Mouse (Mus musculus) intestine, embryonic 15.5 days (tissue): ENCODE results near the gene Scrt2. TPM values are rescaled to one million over a fixed set of nuclear protein-coding genes. Genes with fewer than 3 reads are reported as not detected.
A peak's percentile ranks its signal among the peaks of the same experiment; 100 is the strongest.

Source experiments
- ATAC-seq: fragments of 200-750 bp; cut with Nextera tagmentation; 2 replicates; pipeline ENCODE4 v1.8.0; 2017; ENCODE audit warnings: moderate TSS enrichment, moderate library complexity
- H3K27ac ChIP-seq: fragments of 300-500 bp; sonication (generic); 2 replicates; pipeline ENCODE4 v1.5.1; 2015; ENCODE audit warnings: mild to moderate bottlenecking, inconsistent platforms
- H3K27me3 ChIP-seq: fragments of 300-500 bp; sonication (generic); replicated peaks from 2 replicates; pipeline ENCODE4 v1.6.1; 2015; ENCODE audit warnings: inconsistent platforms
- H3K36me3 ChIP-seq: fragments of 300-500 bp; sonication (generic); 2 replicates; pipeline ENCODE4 v1.6.1; 2015; ENCODE audit warnings: inconsistent platforms
- H3K4me1 ChIP-seq: fragments of 300-500 bp; sonication (generic); replicated peaks from 2 replicates; pipeline ENCODE4 v1.6.1; 2015; ENCODE audit warnings: inconsistent platforms
- H3K4me2 ChIP-seq: fragments of 300-500 bp; sonication (generic); replicated peaks from 2 replicates; pipeline ENCODE4 v1.6.1; 2015; ENCODE audit warnings: mild to moderate bottlenecking, inconsistent platforms
- H3K4me3 ChIP-seq: fragments of 300-500 bp; sonication (generic); replicated peaks from 2 replicates; pipeline ENCODE4 v1.5.1; 2015; ENCODE audit warnings: inconsistent platforms
- H3K9ac ChIP-seq: fragments of 300-500 bp; sonication (generic); 2 replicates; pipeline ENCODE4 v1.6.1; 2015; ENCODE audit warnings: inconsistent platforms
- H3K9me3 ChIP-seq: fragments of 300-500 bp; sonication (generic); 2 replicates; pipeline ENCODE4 v1.6.1; 2016; ENCODE audit warnings: inconsistent platforms
- WGBS: fragments of 180-500 bp; shearing (Covaris S2); methylation state at CpG from one replicate; pipeline ENCODE4 v1.1.7; 2015; 5-methylcytosine and 5-hydroxymethylcytosine counted together
- polyA plus RNA-seq: library from polyadenylated mRNA; unstranded; fragments of >200 nt; fragmentation: Nextera tagmentation; extraction: Ambion mirVana; gene quantifications from 2 replicates; pipeline ENCODE4 v1.2.1, GENCODE M21; 2015

Scrt2 gene
- 0.04 and 0.06 TPM in 2 replicates for polyA plus RNA-seq

DNA sequence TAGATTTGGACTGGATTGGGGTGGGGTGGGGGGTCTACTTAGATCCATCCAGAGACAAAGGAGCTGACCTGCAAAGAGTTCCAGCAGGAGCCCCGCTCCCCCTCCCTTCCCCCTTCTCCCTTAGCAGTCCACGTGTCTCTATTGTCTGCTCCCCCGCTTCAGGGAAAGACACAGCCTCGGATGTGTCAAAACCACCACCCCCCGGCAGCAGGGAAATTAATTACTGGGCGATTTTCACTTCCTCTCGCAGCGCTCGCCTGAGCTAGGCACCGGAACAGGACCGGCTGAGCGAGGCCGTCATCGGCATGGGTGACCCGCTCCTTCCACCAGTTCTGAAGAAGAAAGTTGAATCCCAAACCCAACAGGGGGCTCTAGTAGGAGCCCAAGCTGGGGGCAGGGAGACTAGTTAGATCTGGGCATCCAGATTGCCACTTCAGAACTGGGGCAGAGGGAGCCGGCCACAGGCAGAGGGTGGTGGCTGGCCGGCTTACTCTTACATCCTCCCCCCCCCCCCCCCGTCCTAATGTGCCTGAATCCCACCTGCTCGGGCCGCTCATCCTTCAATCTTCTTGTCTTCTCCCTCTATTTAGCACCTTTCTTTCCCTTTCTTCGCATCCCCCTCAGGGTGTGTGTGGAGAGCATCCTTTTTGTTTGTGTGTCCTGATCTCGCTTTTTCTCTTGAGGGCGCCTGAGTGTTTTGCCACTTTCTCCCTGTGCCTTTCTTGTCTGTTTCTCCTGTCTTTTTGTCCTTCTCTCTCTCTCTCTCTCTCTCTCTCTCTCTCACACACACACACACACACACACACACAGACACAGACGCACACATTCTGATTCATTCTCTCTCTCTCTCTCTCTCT is at the start of gene Scrt2:
TSS of gene Scrt2 (plus strand) at position 845 of the 857 bp plus-strand sequence.
- no peak within 1 kb of the TSS for H3K27ac ChIP-seq
- peaks cover 71% of the 10 kb centered on the region for H3K27me3 ChIP-seq
- H3K36me3 ChIP-seq = no peaks in the 10 kb centered on the region
- ATAC-seq = peak; percentile 14; the same call in 1 of the 2 replicates
- H3K4me3 ChIP-seq = peak within 1 kb of the TSS; percentile 28
- H3K4me1 ChIP-seq = peaks cover 10% of the 10 kb centered on the region
- H3K4me2 ChIP-seq = peak within 1 kb of the TSS; percentile 72
- H3K9ac ChIP-seq = no peak within 1 kb of the TSS
- H3K9me3 ChIP-seq = no peaks in the 10 kb centered on the region
- under 1% methylated on average over 24 of the region's 24 CpGs for WGBS

DNA sequence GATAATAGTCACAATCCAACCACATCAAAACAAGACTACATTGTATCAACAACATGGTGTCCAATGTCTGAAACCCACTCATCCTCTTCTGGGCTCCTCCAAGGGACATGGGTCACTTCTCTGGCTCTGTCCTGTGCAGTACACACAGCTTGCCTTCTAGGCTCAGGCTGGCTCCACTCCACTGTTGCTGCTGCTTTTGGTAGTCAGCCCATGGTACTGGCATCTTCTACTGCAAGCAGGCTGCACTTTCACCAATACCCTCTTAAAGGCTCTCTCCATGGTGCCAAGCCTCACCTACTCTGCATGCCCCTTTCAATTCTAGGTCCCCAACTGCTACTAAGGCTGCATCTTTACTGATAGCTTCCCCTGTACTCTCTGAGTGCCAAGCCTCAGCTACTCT is 41.2 kb upstream of the Scrt2 start:
- ATAC-seq = no peak
- Histone ChIP-seq H3K36me3 (no peaks in the 10 kb centered on the region), H3K4me2 (no peak overlapping the region), H3K27ac (no peak overlapping the region), H3K9ac (no peak overlapping the region), H3K4me3 (no peak overlapping the region), H3K9me3 (peaks cover 3% of the 10 kb centered on the region), H3K27me3 (peaks cover 22% of the 10 kb centered on the region), H3K4me1 (no peaks in the 10 kb centered on the region)

DNA sequence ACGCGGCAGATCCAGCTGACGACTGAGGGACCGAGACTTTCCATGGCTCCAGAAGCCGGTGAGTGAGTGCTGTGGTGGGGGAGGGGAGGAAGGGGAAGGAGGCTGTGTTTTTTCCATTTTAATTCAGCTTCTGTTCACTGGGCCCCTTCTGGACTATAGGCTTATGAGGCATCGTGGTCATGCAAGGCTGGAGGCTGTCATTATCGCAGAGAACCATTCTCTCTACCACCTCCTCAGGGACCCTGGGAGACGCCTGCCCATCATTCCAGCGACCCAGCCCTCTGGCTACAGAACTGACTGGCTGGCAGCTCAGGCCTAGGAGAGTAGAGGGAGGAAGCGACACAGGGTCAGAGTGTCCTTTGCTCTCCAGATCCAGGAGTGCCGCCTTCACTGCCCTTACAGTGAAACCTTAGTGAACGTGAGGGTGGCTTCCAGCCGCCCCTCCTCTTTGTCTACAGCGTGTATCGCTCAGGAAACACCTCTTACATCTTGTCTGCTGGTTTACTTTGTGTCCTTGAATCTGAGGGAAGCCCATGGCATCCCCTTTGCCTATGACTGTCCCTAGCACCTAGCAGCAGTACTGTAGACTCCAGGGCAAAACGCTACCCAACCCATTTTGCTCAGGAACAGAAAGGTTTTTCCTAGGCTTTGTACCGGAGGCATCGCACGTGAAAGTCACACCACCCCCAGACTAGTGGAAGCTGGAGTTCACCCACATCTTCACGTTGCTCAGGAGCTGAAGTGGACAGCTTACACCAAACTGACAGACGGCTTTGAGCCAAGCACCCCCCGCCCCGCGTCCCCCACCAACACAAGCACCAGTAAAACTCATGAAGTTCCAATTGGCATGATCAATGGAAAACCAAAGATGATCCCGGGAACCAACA is 34.0 kb upstream of the Scrt2 start:
- ATAC-seq = no peak
- Histone ChIP-seq H3K36me3 (no peaks in the 10 kb centered on the region), H3K9ac (no peak overlapping the region), H3K4me3 (no peak overlapping the region), H3K4me2 (peak overlapping the region; percentile 98), H3K4me1 (peaks cover 13% of the 10 kb centered on the region), H3K9me3 (no peaks in the 10 kb centered on the region), H3K27me3 (peaks cover 52% of the 10 kb centered on the region), H3K27ac (no peak overlapping the region)
- 3% methylated on average over 25 of the region's 25 CpGs for whole genome bisulfite sequencing

DNA sequence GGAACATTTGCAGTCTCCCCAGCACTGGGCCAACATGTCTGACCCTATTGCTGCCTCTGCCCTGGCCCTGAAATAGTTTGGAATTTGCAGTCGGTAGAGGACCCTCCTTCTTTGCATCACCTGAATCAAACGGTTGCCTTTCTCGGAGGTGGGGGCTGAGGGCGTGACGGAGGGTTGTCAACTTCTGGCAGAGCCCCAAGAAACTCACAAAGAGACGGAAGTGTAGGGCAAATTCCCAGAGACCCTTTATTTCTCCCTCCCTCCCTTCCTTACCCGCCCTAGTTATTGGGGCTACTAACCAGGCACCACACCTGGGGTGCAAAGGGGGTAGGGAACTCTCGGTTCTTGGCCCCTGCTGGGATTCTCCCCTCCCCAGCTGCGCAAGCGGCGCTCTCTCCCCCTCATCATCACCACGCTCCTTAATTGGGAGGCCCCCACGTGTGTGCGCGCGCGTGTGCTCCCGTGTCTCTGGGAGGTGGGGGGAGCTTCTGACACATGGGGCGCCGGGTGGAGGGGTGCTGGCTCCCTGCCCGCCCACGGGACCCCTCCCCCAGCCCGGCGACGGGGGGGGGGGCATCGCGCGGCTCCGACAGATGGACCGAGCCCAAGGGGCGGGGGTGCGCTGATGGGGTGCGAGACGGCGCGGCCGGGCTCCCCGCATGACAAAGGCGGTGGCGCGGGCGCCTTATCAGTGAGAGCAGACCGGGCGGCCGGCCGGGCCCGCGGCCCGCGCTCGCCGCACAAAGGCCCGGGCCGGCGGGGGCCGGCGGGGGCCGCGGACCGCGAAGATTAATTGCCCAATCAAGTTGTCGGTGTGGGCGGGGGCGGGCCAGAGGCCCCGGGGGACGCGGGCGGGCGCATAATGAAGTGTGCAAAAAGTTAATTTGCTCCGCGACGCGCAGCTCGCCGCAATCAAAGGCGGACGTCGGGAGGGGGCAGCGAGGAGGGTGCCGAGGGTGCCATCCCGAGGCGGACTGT is 33.0 kb upstream of the Scrt2 start:
- WGBS = under 1% methylated on average over 80 of the region's 82 CpGs
- peaks cover 13% of the 10 kb centered on the region for H3K4me1 ChIP-seq
- H3K9ac ChIP-seq = peak overlapping the region; percentile 44
- ATAC-seq = peak; percentile 58
- H3K27ac ChIP-seq = no peak overlapping the region
- no peaks in the 10 kb centered on the region for H3K36me3 ChIP-seq
- peak overlapping the region; percentile 46 for H3K4me3 ChIP-seq
- peak overlapping the region; percentile 98 for H3K4me2 ChIP-seq
- peaks cover 52% of the 10 kb centered on the region for H3K27me3 ChIP-seq
- no peaks in the 10 kb centered on the region for H3K9me3 ChIP-seq

DNA sequence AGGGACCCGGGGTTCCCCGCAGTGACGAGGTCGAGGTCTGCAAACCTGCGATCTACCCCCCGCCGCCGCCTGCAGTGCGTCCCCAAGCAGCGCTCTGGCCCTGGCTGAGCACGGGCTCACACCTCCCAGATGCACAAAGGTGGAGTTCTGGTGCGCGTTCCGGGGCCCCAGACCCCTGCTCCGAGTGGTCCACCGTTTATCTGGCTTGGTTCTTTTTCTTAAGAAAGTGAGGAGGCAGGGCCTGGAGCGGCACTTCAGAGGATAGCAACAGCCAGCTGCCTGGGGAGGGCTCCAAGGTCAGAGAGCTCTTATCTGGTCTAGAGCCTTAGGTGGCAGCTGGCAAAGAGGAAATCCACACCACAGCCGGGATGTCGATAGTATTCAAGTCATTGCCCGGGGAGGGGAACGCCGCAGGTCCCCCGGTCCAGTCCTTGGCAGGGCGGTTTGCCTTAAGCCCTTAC is 32.3 kb upstream of the Scrt2 start:
- Histone ChIP-seq H3K36me3 (no peaks in the 10 kb centered on the region), H3K9ac (peak overlapping the region; percentile 44), H3K9me3 (no peaks in the 10 kb centered on the region), H3K4me2 (peak overlapping the region; percentile 98), H3K27me3 (peaks cover 52% of the 10 kb centered on the region), H3K27ac (no peak overlapping the region), H3K4me1 (peaks cover 13% of the 10 kb centered on the region), H3K4me3 (peak overlapping the region; percentile 46)
- WGBS = under 1% methylated on average over 24 of the region's 24 CpGs
- ATAC-seq = peak; percentile 73

DNA sequence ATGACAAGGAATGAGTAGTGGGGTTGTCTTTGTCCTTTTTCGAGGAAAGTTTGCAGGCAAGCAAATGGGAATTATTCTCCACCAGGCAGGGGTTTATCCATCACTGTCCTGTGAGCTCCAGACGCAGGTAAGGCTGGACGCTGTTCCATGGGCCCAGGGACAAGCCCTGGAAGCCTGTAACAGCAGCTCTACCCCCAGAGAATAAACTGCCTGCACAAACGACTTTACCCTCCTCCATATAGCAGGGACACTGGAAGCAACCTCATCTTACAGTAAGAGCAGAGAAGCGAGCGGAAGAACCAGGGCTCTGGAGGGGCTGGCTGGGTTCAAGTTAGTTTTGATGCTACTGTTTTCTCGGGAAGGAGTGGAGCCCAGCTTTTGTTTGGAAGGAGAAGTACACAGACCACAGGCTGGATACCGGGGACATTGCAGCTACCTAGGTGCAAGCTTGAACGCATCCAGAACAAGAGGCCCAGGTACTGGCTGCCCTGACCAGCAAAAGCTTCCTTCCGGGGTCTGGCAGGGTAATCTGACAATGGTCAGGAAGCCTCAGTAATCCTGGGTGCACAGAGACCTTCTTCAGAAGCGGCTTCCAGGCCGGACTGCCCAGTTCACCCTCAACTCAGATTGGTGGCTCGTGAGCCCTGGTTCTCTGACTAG is 31.6 kb upstream of the Scrt2 start:
- WGBS = 10% methylated on average over 13 of the region's 13 CpGs
- H3K4me1 ChIP-seq = peaks cover 13% of the 10 kb centered on the region
- H3K27me3 ChIP-seq = peaks cover 48% of the 10 kb centered on the region
- peak overlapping the region; percentile 98; the same call in 1 of the 2 replicates for H3K4me2 ChIP-seq
- no peaks in the 10 kb centered on the region for H3K9me3 ChIP-seq
- no peaks in the 10 kb centered on the region for H3K36me3 ChIP-seq
- H3K9ac ChIP-seq = no peak overlapping the region
- ATAC-seq = no peak
- H3K4me3 ChIP-seq = no peak overlapping the region
- no peak overlapping the region for H3K27ac ChIP-seq

DNA sequence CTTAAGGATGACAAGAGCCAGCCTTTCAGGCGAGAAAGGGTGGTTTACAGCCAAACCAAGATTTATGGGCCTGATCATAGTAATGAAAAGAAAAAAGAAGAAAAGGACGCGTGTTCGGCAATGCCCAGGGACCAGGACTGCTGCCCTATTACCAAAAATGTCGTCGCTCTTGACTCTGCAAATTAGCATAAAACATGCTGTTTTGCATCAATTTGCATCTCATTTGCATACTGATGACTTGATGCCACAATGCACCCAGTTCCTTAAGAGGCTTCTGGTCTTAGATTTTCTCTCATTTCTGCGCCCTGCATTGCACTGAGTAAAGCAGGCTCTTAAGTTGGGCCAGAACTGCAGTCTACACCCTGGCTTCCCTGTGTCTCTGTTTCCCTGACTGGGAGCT is 31.0 kb upstream of the Scrt2 start:
- 16% methylated on average over 7 of the region's 7 CpGs for WGBS
- Histone ChIP-seq H3K9ac (no peak overlapping the region), H3K4me3 (no peak overlapping the region), H3K27ac (no peak overlapping the region), H3K9me3 (no peaks in the 10 kb centered on the region), H3K36me3 (no peaks in the 10 kb centered on the region), H3K27me3 (peaks cover 48% of the 10 kb centered on the region), H3K4me1 (peaks cover 13% of the 10 kb centered on the region), H3K4me2 (no peak overlapping the region)
- ATAC-seq = no peak

DNA sequence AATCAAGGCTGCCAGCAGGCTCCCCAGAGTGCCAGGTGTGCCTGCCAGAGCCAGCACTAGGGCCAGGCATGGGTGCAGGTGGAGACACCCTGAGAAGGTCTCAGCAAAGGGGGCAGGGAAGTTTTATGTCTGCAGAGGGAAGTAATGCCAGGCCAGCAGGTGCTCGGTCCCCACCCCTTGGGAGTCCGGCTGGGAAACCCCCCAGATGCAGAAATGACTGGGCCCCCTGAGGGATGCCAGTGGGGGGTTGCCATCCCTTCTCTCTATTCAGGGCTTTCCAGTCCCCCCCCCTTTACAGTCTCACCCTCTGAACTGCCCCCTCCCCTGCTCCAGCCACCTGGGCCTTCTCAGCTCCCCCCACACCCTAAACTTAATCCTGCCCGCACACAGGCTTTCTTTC is 29.3 kb upstream of the Scrt2 start:
- 82% methylated on average over 3 of the region's 3 CpGs for whole genome bisulfite sequencing
- no peak for ATAC-seq
- no peak overlapping the region for H3K9ac ChIP-seq
- peaks cover 13% of the 10 kb centered on the region for H3K4me1 ChIP-seq
- no peak overlapping the region for H3K27ac ChIP-seq
- no peaks in the 10 kb centered on the region for H3K36me3 ChIP-seq
- H3K9me3 ChIP-seq = no peaks in the 10 kb centered on the region
- peaks cover 49% of the 10 kb centered on the region for H3K27me3 ChIP-seq
- no peak overlapping the region for H3K4me2 ChIP-seq
- no peak overlapping the region for H3K4me3 ChIP-seq

DNA sequence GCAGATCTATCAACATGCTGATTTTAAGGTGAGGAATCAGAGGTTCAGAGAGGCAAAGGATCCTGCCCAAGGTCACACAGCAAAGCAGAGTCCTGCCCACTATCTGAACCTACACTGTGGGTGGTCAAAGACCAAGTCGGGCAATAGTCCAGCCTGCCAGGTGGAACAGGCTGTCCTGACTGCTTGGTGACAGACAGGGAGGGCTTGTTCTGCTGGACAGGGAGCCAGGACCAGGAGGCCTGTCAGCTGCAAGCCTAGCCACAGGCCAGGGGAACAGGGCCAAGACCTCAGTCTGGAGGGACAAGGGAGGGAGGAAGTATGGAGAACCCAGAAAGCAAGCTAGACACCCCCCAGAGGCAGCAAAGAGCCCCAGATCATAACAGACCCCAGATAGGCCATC is 25.9 kb upstream of the Scrt2 start:
- WGBS = 64% methylated on average over 1 of the region's 1 CpGs
- Histone ChIP-seq H3K27me3 (peaks cover 14% of the 10 kb centered on the region), H3K27ac (no peak overlapping the region), H3K4me2 (no peak overlapping the region), H3K4me1 (no peaks in the 10 kb centered on the region), H3K4me3 (no peak overlapping the region), H3K9ac (no peak overlapping the region), H3K9me3 (no peaks in the 10 kb centered on the region), H3K36me3 (no peaks in the 10 kb centered on the region)
- ATAC-seq = no peak

DNA sequence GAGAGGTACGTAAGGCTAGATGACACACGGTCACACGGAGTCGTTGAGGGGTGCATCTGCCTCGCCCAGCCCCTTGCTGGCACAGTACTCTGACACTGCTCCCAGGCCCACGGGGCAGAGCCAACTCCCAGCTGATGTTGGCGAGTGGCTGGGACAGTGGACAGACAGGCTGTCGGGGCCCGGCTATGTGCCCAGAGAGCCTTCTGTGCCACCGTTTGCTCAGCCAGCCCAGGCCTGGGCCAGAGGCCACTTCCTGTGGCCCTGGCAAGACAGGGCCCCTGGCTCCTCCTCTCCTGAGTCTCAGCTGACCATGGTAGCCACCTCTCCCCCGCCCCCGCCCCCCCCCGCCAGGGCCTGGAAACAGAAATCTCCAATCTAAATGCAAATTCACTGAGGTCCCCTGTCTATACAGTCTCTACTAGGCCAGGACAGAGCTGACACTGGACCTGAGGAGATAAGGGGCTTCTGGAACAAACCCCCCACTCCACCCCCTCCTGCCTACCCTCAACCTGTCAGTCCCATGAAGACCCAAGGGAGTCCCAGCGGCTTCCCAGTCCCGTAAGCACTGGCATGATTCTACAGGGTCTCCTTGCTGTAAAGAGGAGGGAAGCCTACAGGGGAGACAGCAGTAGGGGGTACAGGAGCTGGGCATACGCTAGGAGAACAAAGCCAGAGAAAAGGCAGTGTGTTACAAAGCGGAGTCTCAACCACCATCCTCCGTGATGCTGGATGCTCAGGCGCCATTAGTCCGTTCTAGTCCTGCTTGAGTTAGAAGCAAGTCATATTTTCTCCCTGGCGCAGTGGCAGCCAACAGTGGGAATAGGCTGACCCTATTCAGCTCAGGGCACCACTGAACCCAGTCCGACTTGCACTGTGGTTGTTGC is 24.7 kb upstream of the Scrt2 start:
- no peaks in the 10 kb centered on the region for H3K4me1 ChIP-seq
- no peak overlapping the region for H3K27ac ChIP-seq
- H3K27me3 ChIP-seq = 0 out of 2 replicates have a peak, but pooled peaks cover 11% of the 10 kb centered on the region
- no peak overlapping the region for H3K9ac ChIP-seq
- H3K9me3 ChIP-seq = no peaks in the 10 kb centered on the region
- no peak overlapping the region for H3K4me2 ChIP-seq
- WGBS = 72% methylated on average over 22 of the region's 22 CpGs
- no peaks in the 10 kb centered on the region for H3K36me3 ChIP-seq
- H3K4me3 ChIP-seq = no peak overlapping the region
- ATAC-seq = no peak
